Mouse (Mus musculus) megakaryocyte, embryonic 14.5 days (primary cell): ENCODE measurements at regions not wholly inside any gene's neighbourhood (a gene's known extent, or its start where the extent isn't known, plus 50 kb on each side); places are given as distances from the start of the nearest gene placed in this dataset.

Source experiments
- FLI1 ChIP-seq: IDR thresholded peaks from 2 replicates; pipeline ENCODE4 v1.6.1; 2012; ENCODE audit warnings: low read length, inconsistent platforms, mixed read lengths
- GATA1 ChIP-seq: IDR thresholded peaks from 3 replicates; pipeline ENCODE4 v1.6.1; 2012; ENCODE audit warnings: mixed read lengths, low read length, inconsistent platforms, borderline replicate concordance

- TF ChIP-seq GATA1, result no peak
- TF ChIP-seq FLI1, result no peak
These were observed 248.9 kb downstream of the Ttc32 start for GRCm38 (mm10) chr12:9278735-9279134.
